Mouse (Mus musculus) liver, embryonic 14.5 days (tissue): ENCODE measurements around the gene Svs6. TPM values are rescaled to one million over a fixed set of nuclear protein-coding genes. Genes with fewer than 3 reads are reported as not detected.

ENCODE experiments used
- ATAC-seq: fragments of 200-750 bp; cut with Nextera tagmentation; 2 replicates; pipeline ENCODE4 v1.8.0; 2017; ENCODE audit warnings: moderate number of reproducible peaks, mild to moderate bottlenecking, moderate library complexity; ENCODE audit not compliant: insufficient read depth
- DNase-seq, 3 experiments: peaks; one replicate each; pipeline ENCODE4 v3.0.0-alpha.2; 2012 to 2013; ENCODE audit warnings: low read depth in 3 of 3, low spot score in 3 of 3
- H3K27ac ChIP-seq: fragments of 300-500 bp; sonication (generic); 2 replicates; pipeline ENCODE4 v1.5.1; 2014; ENCODE audit warnings: moderate library complexity, mild to moderate bottlenecking, control low read depth, inconsistent platforms
- H3K27me3 ChIP-seq: fragments of 300-500 bp; sonication (generic); 2 replicates; pipeline ENCODE4 v1.6.1; 2014; ENCODE audit warnings: mild to moderate bottlenecking, low read length, moderate library complexity; ENCODE audit not compliant: control insufficient read depth, insufficient read depth
- H3K36me3 ChIP-seq: fragments of 300-500 bp; sonication (generic); replicated peaks from 2 replicates; pipeline ENCODE4 v1.6.1; 2014; ENCODE audit warnings: low read depth; ENCODE audit not compliant: control insufficient read depth, insufficient read depth
- H3K4me1 ChIP-seq, 2 experiments: fragments of 200-500 bp in 1 of 2; fragments of 300-500 bp in 1 of 2; sonication (generic) in 1 of 2; replicated peaks; 2 replicates each; pipeline ENCODE4 v1.6.1; 2012 to 2014; ENCODE audit warnings: antibody characterized with exemption in 1 of 2, inconsistent platforms in 1 of 2, low read length in 1 of 2; ENCODE audit not compliant: control insufficient read depth in 2 of 2, insufficient read depth in 2 of 2
- H3K4me2 ChIP-seq: fragments of 300-500 bp; sonication (generic); 2 replicates; pipeline ENCODE4 v1.6.1; 2014; ENCODE audit warnings: low read depth, mild to moderate bottlenecking, control low read depth, moderate library complexity
- H3K4me3 ChIP-seq, 2 experiments: fragments of 200-500 bp in 1 of 2; fragments of 300-500 bp in 1 of 2; sonication (generic) in 1 of 2; 2 replicates each; pipeline ENCODE4 v1.5.1; 2012 to 2014; ENCODE audit warnings: low read depth in 2 of 2, low read length in 2 of 2, mild to moderate bottlenecking in 2 of 2, control low read depth in 1 of 2, inconsistent platforms in 1 of 2, moderate library complexity in 1 of 2; ENCODE audit not compliant: insufficient read depth in 1 of 2
- H3K9ac ChIP-seq: fragments of 300-500 bp; sonication (generic); replicated peaks from 2 replicates; pipeline ENCODE4 v1.6.1; 2014; ENCODE audit warnings: mild to moderate bottlenecking, control low read depth, moderate library complexity
- H3K9me3 ChIP-seq: fragments of 300-500 bp; sonication (generic); 2 replicates; pipeline ENCODE4 v1.6.1; 2016; ENCODE audit warnings: low read length, mixed read lengths; ENCODE audit not compliant: control insufficient read depth
- CTCF ChIP-seq: IDR thresholded peaks from 2 replicates; pipeline ENCODE4 v1.5.1; 2016; ENCODE audit warnings: antibody characterized with exemption, low read depth, control low read depth
- EP300 ChIP-seq: IDR thresholded peaks from 2 replicates; pipeline ENCODE4 v1.6.1; 2016; ENCODE audit warnings: antibody characterized with exemption, low read depth
- WGBS: fragments of 180-500 bp; shearing (Covaris S2); extraction: QIAGEN DNeasy Blood & Tissue Kit; methylation state at CpG from one replicate; pipeline ENCODE4 v1.1.7; 2014; ENCODE audit not compliant: insufficient replicate concordance; 5-methylcytosine and 5-hydroxymethylcytosine counted together
- microRNA-seq: library from miRNA; unstranded; fragments of <30 nt; microRNA quantifications from one replicate; pipeline ENCODE4, GENCODE M21; 2016
- polyA plus RNA-seq, 2 experiments: library from polyadenylated mRNA; depleted of rRNA in 1 of 2; stranded (reverse) in 1 of 2; unstranded in 1 of 2; fragments of >200 nt; fragmentation: Nextera tagmentation in 1 of 2; extraction: Ambion mirVana in 1 of 2; gene quantifications; 2 replicates each; pipeline versions ENCODE4 v1.2.1 to v1.2.3; 2012 to 2014

Gene Svs6
- polyA plus RNA-seq, 2 experiments, result not detected

- DNase-seq, result no peak
Measured at GRCm38 (mm10) chr2:164358373-164358772, 41.8 kb downstream of the Svs6 start.

GRCm38 (mm10) chr2:164359031-164359430, 42.5 kb downstream of the Svs6 start:
- ATAC-seq, result no peak
- DNase-seq, result no peak
- H3K4me3 ChIP-seq, result no peak overlapping the region
- no peak overlapping the region for H3K4me2 ChIP-seq
- no peaks in the 10 kb centered on the region for H3K4me1 ChIP-seq
- H3K27me3 ChIP-seq, result no peaks in the 10 kb centered on the region
- H3K27ac ChIP-seq, result no peak overlapping the region
- TF ChIP-seq EP300, result no peak
- WGBS, result 62% methylated on average over 5 of the region's 5 CpGs
- no peaks in the 10 kb centered on the region for H3K36me3 ChIP-seq
- H3K9ac ChIP-seq, result no peak overlapping the region
- H3K9me3 ChIP-seq, result no peaks in the 10 kb centered on the region

More at GRCm38 (mm10) chr2:164358373-164358772, 41.8 kb downstream of the Svs6 start:
- Histone ChIP-seq H3K9me3 (no peaks in the 10 kb centered on the region), H3K27ac (no peak overlapping the region), H3K36me3 (no peaks in the 10 kb centered on the region), H3K4me2 (no peak overlapping the region), H3K27me3 (no peaks in the 10 kb centered on the region), H3K9ac (no peak overlapping the region), H3K4me3 (no peak overlapping the region), H3K4me1 (no peaks in the 10 kb centered on the region)
- no peak for ATAC-seq
- WGBS, result 66% methylated on average over 3 of the region's 3 CpGs
- TF ChIP-seq CTCF (peak; percentile 37; the same call in 1 of the 2 replicates), EP300 (no peak)

GRCm38 (mm10) chr2:164359668-164360067, 43.1 kb downstream of the Svs6 start:
- ATAC-seq (no peak), DNase-seq (no peak)
- no peak for TF ChIP-seq CTCF
- TF ChIP-seq EP300, result no peak
- Histone ChIP-seq H3K4me1 (no peaks in the 10 kb centered on the region), H3K9me3 (no peaks in the 10 kb centered on the region), H3K4me2 (no peak overlapping the region), H3K27me3 (no peaks in the 10 kb centered on the region), H3K36me3 (no peaks in the 10 kb centered on the region), H3K4me3 (no peak overlapping the region), H3K9ac (no peak overlapping the region), H3K27ac (no peak overlapping the region)
- WGBS, result 53% methylated on average over 5 of the region's 5 CpGs

GRCm38 (mm10) chr2:164360974-164361657, 44.6 kb downstream of the Svs6 start:
- no peak for DNase-seq
- 15% methylated on average over 13 of the region's 13 CpGs for WGBS

GRCm38 (mm10) chr2:164366947-164367346, 50.4 kb downstream of the Svs6 start:
- H3K4me3 ChIP-seq, result no peak overlapping the region
- DNase-seq, result no peak
- H3K9ac ChIP-seq, result no peak overlapping the region
- ATAC-seq, result no peak
- H3K4me2 ChIP-seq, result no peak overlapping the region
- H3K4me1 ChIP-seq, result no peaks in the 10 kb centered on the region
- no peaks in the 10 kb centered on the region for H3K9me3 ChIP-seq
- H3K36me3 ChIP-seq, result no peaks in the 10 kb centered on the region
- H3K27me3 ChIP-seq, result no peaks in the 10 kb centered on the region
- H3K27ac ChIP-seq, result no peak overlapping the region
- TF ChIP-seq CTCF (no peak), EP300 (no peak)
- 56% methylated on average over 3 of the region's 3 CpGs for WGBS

More at GRCm38 (mm10) chr2:164360974-164361657, 44.6 kb downstream of the Svs6 start:
- no peak overlapping the region for H3K9ac ChIP-seq
- H3K9me3 ChIP-seq, result no peaks in the 10 kb centered on the region
- no peak overlapping the region for H3K4me2 ChIP-seq
- no peaks in the 10 kb centered on the region for H3K36me3 ChIP-seq
- no peaks in the 10 kb centered on the region for H3K27me3 ChIP-seq
- no peak overlapping the region for H3K4me3 ChIP-seq
- H3K4me1 ChIP-seq, result no peaks in the 10 kb centered on the region
- no peak overlapping the region for H3K27ac ChIP-seq
- TF ChIP-seq CTCF, result no peak
- no peak for TF ChIP-seq EP300
- ATAC-seq, result no peak

Small RNA genes within 50 kb of the gene (microRNA-seq; reads per million reads assigned to microRNA genes)
- not detected for gene Mir7678

Other genes starting within 250 kb of the Svs6 start
- gene Stk4, start 246.4 kb upstream of the Svs6 start, polyA plus RNA-seq (2012; rRNA removed), result 8.0 and 11.8 TPM in 2 replicates
- 19.6 and 21.7 TPM in 2 replicates for gene Stk4, start 246.4 kb upstream of the Svs6 start, polyA plus RNA-seq (2014; fragmentation: Nextera tagmentation; extraction: Ambion mirVana)
- 10.1 and 11.6 TPM in 2 replicates for gene Tomm34, start 245.6 kb upstream of the Svs6 start, polyA plus RNA-seq (2012; rRNA removed)
- gene Tomm34, start 245.6 kb upstream of the Svs6 start, polyA plus RNA-seq (2014; fragmentation: Nextera tagmentation; extraction: Ambion mirVana), result 16.0 and 19.0 TPM in 2 replicates
- gene Kcns1, start 145.6 kb upstream of the Svs6 start, polyA plus RNA-seq (2012; rRNA removed), result 0.01 and 0.02 TPM in 2 replicates
- gene Kcns1, start 145.6 kb upstream of the Svs6 start, polyA plus RNA-seq (2014; fragmentation: Nextera tagmentation; extraction: Ambion mirVana), result not detected in 2 replicates
- gene Wfdc5, start 134.0 kb upstream of the Svs6 start, polyA plus RNA-seq (2012; rRNA removed), result not detected in 2 replicates
- gene Wfdc5, start 134.0 kb upstream of the Svs6 start, polyA plus RNA-seq (2014; fragmentation: Nextera tagmentation; extraction: Ambion mirVana), result not detected in 2 replicates
- not detected in 2 replicates for gene Wfdc12, start 126.1 kb upstream of the Svs6 start, polyA plus RNA-seq (2012; rRNA removed)
- not detected in 2 replicates for gene Wfdc12, start 126.1 kb upstream of the Svs6 start, polyA plus RNA-seq (2014; fragmentation: Nextera tagmentation; extraction: Ambion mirVana)
- gene Wfdc15a, start 116.6 kb upstream of the Svs6 start, polyA plus RNA-seq (2012; rRNA removed), result not detected in 2 replicates
- not detected in 2 replicates for gene Wfdc15a, start 116.6 kb upstream of the Svs6 start, polyA plus RNA-seq (2014; fragmentation: Nextera tagmentation; extraction: Ambion mirVana)
- 0.11 and 0.13 TPM in 2 replicates for gene Wfdc15b, start 95.1 kb upstream of the Svs6 start, polyA plus RNA-seq (2012; rRNA removed)
- gene Wfdc15b, start 95.1 kb upstream of the Svs6 start, polyA plus RNA-seq (2014; fragmentation: Nextera tagmentation; extraction: Ambion mirVana), result not detected in 2 replicates
- not detected in 2 replicates for gene Svs2, start 78.3 kb upstream of the Svs6 start, polyA plus RNA-seq (2012; rRNA removed)
- gene Svs2, start 78.3 kb upstream of the Svs6 start, polyA plus RNA-seq (2014; fragmentation: Nextera tagmentation; extraction: Ambion mirVana), result not detected in 2 replicates
- gene Svs3b, start 60.1 kb upstream of the Svs6 start, polyA plus RNA-seq (2012; rRNA removed), result not detected in 2 replicates
- not detected in 2 replicates for gene Svs3b, start 60.1 kb upstream of the Svs6 start, polyA plus RNA-seq (2014; fragmentation: Nextera tagmentation; extraction: Ambion mirVana)
- not detected in 2 replicates for gene Svs4, start 38.3 kb upstream of the Svs6 start, polyA plus RNA-seq (2012; rRNA removed)
- not detected in 2 replicates for gene Svs4, start 38.3 kb upstream of the Svs6 start, polyA plus RNA-seq (2014; fragmentation: Nextera tagmentation; extraction: Ambion mirVana)
- gene Svs3a, start 27.5 kb upstream of the Svs6 start, polyA plus RNA-seq (2012; rRNA removed), result not detected in 2 replicates
- not detected in 2 replicates for gene Svs3a, start 27.5 kb upstream of the Svs6 start, polyA plus RNA-seq (2014; fragmentation: Nextera tagmentation; extraction: Ambion mirVana)
- not detected in 2 replicates for gene Svs5, start 16.0 kb downstream of the Svs6 start, polyA plus RNA-seq (2012; rRNA removed)
- not detected in 2 replicates for gene Svs5, start 16.0 kb downstream of the Svs6 start, polyA plus RNA-seq (2014; fragmentation: Nextera tagmentation; extraction: Ambion mirVana)
- 5.0 and 10.1 TPM in 2 replicates for gene Slpi, start 72.3 kb downstream of the Svs6 start, polyA plus RNA-seq (2012; rRNA removed)
- gene Slpi, start 72.3 kb downstream of the Svs6 start, polyA plus RNA-seq (2014; fragmentation: Nextera tagmentation; extraction: Ambion mirVana), result 19.9 and 20.8 TPM in 2 replicates
- 0.06 and 0.08 TPM in 2 replicates for gene Rbpjl, start 86.4 kb downstream of the Svs6 start, polyA plus RNA-seq (2012; rRNA removed)
- gene Rbpjl, start 86.4 kb downstream of the Svs6 start, polyA plus RNA-seq (2014; fragmentation: Nextera tagmentation; extraction: Ambion mirVana), result 0.05 TPM in 1 of 2 replicates, not detected in the other
- 0.16 and 0.44 TPM in 2 replicates for gene Matn4, start 88.4 kb downstream of the Svs6 start, polyA plus RNA-seq (2012; rRNA removed)
- not detected in 2 replicates for gene Matn4, start 88.4 kb downstream of the Svs6 start, polyA plus RNA-seq (2014; fragmentation: Nextera tagmentation; extraction: Ambion mirVana)
- 9.7 and 10.8 TPM in 2 replicates for gene Sdc4, start 127.1 kb downstream of the Svs6 start, polyA plus RNA-seq (2012; rRNA removed)
- gene Sdc4, start 127.1 kb downstream of the Svs6 start, polyA plus RNA-seq (2014; fragmentation: Nextera tagmentation; extraction: Ambion mirVana), result 23.8 and 25.4 TPM in 2 replicates
- 15.9 and 20.6 TPM in 2 replicates for gene Sys1, start 140.2 kb downstream of the Svs6 start, polyA plus RNA-seq (2012; rRNA removed)
- 30.7 TPM in 2 replicates for gene Sys1, start 140.2 kb downstream of the Svs6 start, polyA plus RNA-seq (2014; fragmentation: Nextera tagmentation; extraction: Ambion mirVana)
- 0.13 and 1.7 TPM in 2 replicates for gene Gm20458, start 144.2 kb downstream of the Svs6 start, polyA plus RNA-seq (2012; rRNA removed)
- 1.9 and 5.9 TPM in 2 replicates for gene Gm20458, start 144.2 kb downstream of the Svs6 start, polyA plus RNA-seq (2014; fragmentation: Nextera tagmentation; extraction: Ambion mirVana)
- not detected in 2 replicates for gene Trp53tg5, start 157.0 kb downstream of the Svs6 start, polyA plus RNA-seq (2012; rRNA removed)
- not detected in 2 replicates for gene Trp53tg5, start 157.0 kb downstream of the Svs6 start, polyA plus RNA-seq (2014; fragmentation: Nextera tagmentation; extraction: Ambion mirVana)
- gene Dbndd2, start 169.4 kb downstream of the Svs6 start, polyA plus RNA-seq (2012; rRNA removed), result 4.0 and 5.8 TPM in 2 replicates
- gene Dbndd2, start 169.4 kb downstream of the Svs6 start, polyA plus RNA-seq (2014; fragmentation: Nextera tagmentation; extraction: Ambion mirVana), result 1.4 and 4.0 TPM in 2 replicates
- 21.7 and 26.5 TPM in 2 replicates for gene Pigt, start 180.8 kb downstream of the Svs6 start, polyA plus RNA-seq (2012; rRNA removed)
- 25.6 and 28.5 TPM in 2 replicates for gene Pigt, start 180.8 kb downstream of the Svs6 start, polyA plus RNA-seq (2014; fragmentation: Nextera tagmentation; extraction: Ambion mirVana)
- gene Wfdc2, start 245.7 kb downstream of the Svs6 start, polyA plus RNA-seq (2012; rRNA removed), result 0.96 and 1.2 TPM in 2 replicates
- gene Wfdc2, start 245.7 kb downstream of the Svs6 start, polyA plus RNA-seq (2014; fragmentation: Nextera tagmentation; extraction: Ambion mirVana), result 0.56 and 1.7 TPM in 2 replicates